In the genomic region with DNA sequence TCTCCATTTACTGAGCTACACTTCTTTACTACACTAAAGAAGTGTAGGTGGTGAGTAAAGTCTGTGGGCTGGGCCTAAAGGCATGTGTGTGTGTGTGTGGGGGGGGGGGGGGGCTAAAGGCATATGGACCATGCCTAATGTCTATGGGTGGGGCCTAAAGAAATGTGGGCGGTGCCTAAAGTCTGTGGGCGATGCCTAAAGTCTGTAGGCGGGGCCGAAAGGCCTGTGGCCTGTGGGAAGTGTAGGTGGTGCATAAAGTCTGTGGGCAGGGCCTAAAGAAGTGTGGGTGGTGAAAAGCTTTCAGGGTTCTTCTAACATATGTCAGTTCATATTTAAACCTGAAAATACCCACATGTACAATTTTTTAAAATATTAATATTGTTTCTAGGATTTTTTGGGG, we compare ENCODE assay signal across 25 mouse cellular contexts. TPM values are rescaled to one million over a fixed set of nuclear protein-coding genes. Genes with fewer than 3 reads are reported as not detected.
DNase-seq lines count a peak whose midpoint lies in the region; ATAC-seq and TF ChIP-seq lines count a peak whose summit lies in the region.
"Had no signal": no experiment of that assay in that cellular context is flagged by ENCODE, and none has a peak within 500 bp of the region (broad histone marks: within the 10 kb centered on the region; RNA-seq: fewer than 3 reads in every experiment).

No protein-coding gene starts in this region.

- H3K27me3 ChIP-seq in liver, embryonic 11.5 days (replicated peaks; ENCODE audit: control insufficient read depth, insufficient read depth, low read length) = peaks cover 20% of the 10 kb centered on the region
- no peaks in the 10 kb centered on the region for H3K27me3 ChIP-seq in MEL (ENCODE audit: control insufficient read depth in 1 of 2, insufficient read depth in 2 of 2, low read length in 2 of 2)
- no peaks in the 10 kb centered on the region for H3K27me3 ChIP-seq in kidney, adult 2 months (replicated peaks; ENCODE audit: control insufficient read depth, insufficient read depth, low read length)
- H3K27me3 ChIP-seq: forebrain, embryonic 15.5 days; Patski had no signal

- no peak for TF ChIP-seq POLR2A in MEL (IDR thresholded peaks at IDR 0.05; ENCODE audit: control insufficient read depth in 1 of 2, insufficient read depth in 1 of 2, low read depth in 1 of 2, low read length in 2 of 2, poor library complexity in 1 of 2)
- TF ChIP-seq POLR2A in kidney, adult 2 months (IDR thresholded peaks at IDR 0.05; ENCODE audit: low read depth, low read length) = no peak

- no peak overlapping the region for H3K9ac ChIP-seq in liver, embryonic 11.5 days (ENCODE audit: low read depth, low read length)
- H3K9ac ChIP-seq in MEL (ENCODE audit: control insufficient read depth, low read depth, low read length, poor library complexity, severe bottlenecking) = no peak overlapping the region
- H3K9ac ChIP-seq: embryonic facial prominence, embryonic 13.5 days; forebrain, embryonic 12.5 days; forebrain, embryonic 15.5 days; heart, embryonic 13.5 days; hindbrain, embryonic 14.5 days had no signal

- WGBS in liver, embryonic 11.5 days = 73% methylated on average over 4 of the region's 4 CpGs
- WGBS in kidney, adult 2 months = 87% methylated on average over 4 of the region's 4 CpGs

- no peak overlapping the region for H3K27ac ChIP-seq in liver, embryonic 11.5 days (ENCODE audit: low read depth, low read length)
- H3K27ac ChIP-seq in MEL (ENCODE audit: control insufficient read depth, low read depth, low read length) = no peak overlapping the region
- H3K27ac ChIP-seq in kidney, adult 2 months (ENCODE audit: insufficient read depth, low read depth, low read length) = no peak overlapping the region
- H3K27ac ChIP-seq: embryonic facial prominence, embryonic 10.5 days; embryonic facial prominence, embryonic 13.5 days; forebrain, embryonic 12.5 days; forebrain, embryonic 15.5 days; heart, embryonic 13.5 days; hindbrain, embryonic 10.5 days; hindbrain, embryonic 14.5 days had no signal

- H3K79me2 ChIP-seq in MEL (ENCODE audit: control insufficient read depth, insufficient read depth, low read length, poor library complexity) = no peaks in the 10 kb centered on the region

- H3K4me2 ChIP-seq in liver, embryonic 11.5 days = no peak overlapping the region
- H3K4me2 ChIP-seq: embryonic facial prominence, embryonic 13.5 days; forebrain, embryonic 12.5 days; forebrain, embryonic 15.5 days; heart, embryonic 13.5 days; hindbrain, embryonic 14.5 days had no signal

- DNase-seq in liver (peak; percentile 38), MEL (ENCODE audit: low read depth, low spot score) (peak; percentile 9), ZHBTc4 (ENCODE audit: low read depth, low spot score) (peak; percentile 49)
- no peak for DNase-seq in liver, embryonic 11.5 days (ENCODE audit: low spot score)
- no peak for DNase-seq in kidney, adult 18-20 months
- no peak for DNase-seq in kidney, adult 2 months
- DNase-seq: adrenal gland, adult 8-10 months; adrenal gland, postnatal 25 days; cerebellum, adult 11-12 months; cerebellum, adult 8-10 months; cerebellum, postnatal 10 days; cerebellum, postnatal 36 days; embryo, embryonic 11 days; gastrocnemius, postnatal 25 days; heart, adult 18-20 months had no signal

- peaks cover 8% of the 10 kb centered on the region for H3K4me1 ChIP-seq in liver, embryonic 11.5 days (replicated peaks; ENCODE audit: control insufficient read depth, insufficient read depth, low read length)
- peaks cover 0 to 4% of the 10 kb centered on the region in 2 experiments; a peak in 1 of 4 replicates for H3K4me1 ChIP-seq in MEL (ENCODE audit: control insufficient read depth in 1 of 2, insufficient read depth in 2 of 2, low read length in 2 of 2)
- H3K4me1 ChIP-seq in kidney, adult 2 months (ENCODE audit: control insufficient read depth, insufficient read depth, low read length) = no peaks in the 10 kb centered on the region; the same call in 1 of the 2 replicates

- H3K9me3 ChIP-seq in liver, embryonic 11.5 days (ENCODE audit: control insufficient read depth, low read length) = peaks cover 3% of the 10 kb centered on the region; the same call in 1 of the 2 replicates
- H3K9me3 ChIP-seq in MEL (replicated peaks; ENCODE audit: insufficient read depth, low read length) = no peaks in the 10 kb centered on the region

- H3K4me3 ChIP-seq in liver, embryonic 11.5 days (ENCODE audit: low read depth, low read length) = no peak overlapping the region
- H3K4me3 ChIP-seq in MEL (ENCODE audit: control insufficient read depth in 1 of 2, insufficient read depth in 1 of 2, low read depth in 2 of 2, low read length in 2 of 2) = no peak overlapping the region
- H3K4me3 ChIP-seq in kidney, adult 2 months (ENCODE audit: insufficient read depth, low read depth, low read length) = no peak overlapping the region
- H3K4me3 ChIP-seq: embryonic facial prominence, embryonic 10.5 days; embryonic facial prominence, embryonic 13.5 days; erythroblast, embryonic 14.5 days; forebrain, embryonic 12.5 days; forebrain, embryonic 15.5 days; heart, embryonic 13.5 days; hindbrain, embryonic 10.5 days had no signal

- no peak for TF ChIP-seq EP300 in MEL (IDR thresholded peaks at IDR 0.05; ENCODE audit: low read depth in 1 of 2, low read length in 2 of 2)

- H3K36me3 ChIP-seq in liver, embryonic 11.5 days (ENCODE audit: control insufficient read depth, insufficient read depth, low read length) = no peaks in the 10 kb centered on the region
- peaks cover 0 to 2% of the 10 kb centered on the region in 2 experiments; a peak in 1 of 4 replicates for H3K36me3 ChIP-seq in MEL (ENCODE audit: control insufficient read depth in 1 of 2, insufficient read depth in 2 of 2, low read length in 2 of 2)
- no peaks in the 10 kb centered on the region for H3K36me3 ChIP-seq in kidney, adult 2 months (ENCODE audit: control insufficient read depth, insufficient read depth, low read length)
- H3K36me3 ChIP-seq: embryonic facial prominence, embryonic 10.5 days; embryonic facial prominence, embryonic 13.5 days; forebrain, embryonic 12.5 days; forebrain, embryonic 15.5 days; heart, embryonic 13.5 days; hindbrain, embryonic 10.5 days had no signal

- TF ChIP-seq CTCF in MEL (IDR thresholded peaks at IDR 0.05 in 2 of 3, conservative IDR thresholded peaks at IDR 0.05 in 1 of 3; ENCODE audit: control insufficient read depth in 1 of 3, insufficient read depth in 1 of 3, low read depth in 2 of 3, low read length in 3 of 3, poor library complexity in 1 of 3, severe bottlenecking in 1 of 3) = no peak
- TF ChIP-seq CTCF in kidney, adult 2 months (conservative IDR thresholded peaks at IDR 0.05; ENCODE audit: insufficient read depth, insufficient read length, low read depth, low read length) = no peak

- no peak for ATAC-seq in liver, embryonic 11.5 days (replicated peaks; ENCODE audit: low FRiP score)
- ATAC-seq: activated CD4-positive, CD25-positive, alpha-beta regulatory T cell, adult 4 months; forebrain, embryonic 15.5 days; Patski had no signal

- TF ChIP-seq RAD21 in MEL (IDR thresholded peaks at IDR 0.05; ENCODE audit: low read depth, low read length) = no peak

TF ChIP-seq in MEL, 35 proteins besides CTCF, POLR2A, EP300 and RAD21:
- TF ChIP-seq JUND (IDR thresholded peaks at IDR 0.05; ENCODE audit: low read depth, low read length) (no peak), TCF12 (IDR thresholded peaks at IDR 0.05; ENCODE audit: low read depth, low read length) (no peak), ZKSCAN1 (IDR thresholded peaks at IDR 0.05; ENCODE audit: low read depth, low read length) (no peak), TAL1 (IDR thresholded peaks at IDR 0.05; ENCODE audit: low read length) (no peak), NRF1 (IDR thresholded peaks at IDR 0.05; ENCODE audit: insufficient read depth, low read depth, low read length, poor library complexity, severe bottlenecking) (no peak), RCOR1 (IDR thresholded peaks at IDR 0.05; ENCODE audit: low read depth, low read length) (no peak), USF2 (IDR thresholded peaks at IDR 0.05; ENCODE audit: borderline replicate concordance in 1 of 2, insufficient read depth in 1 of 2, low read depth in 1 of 2, low read length in 2 of 2) (no peak), SMC3 (IDR thresholded peaks at IDR 0.05; ENCODE audit: low read depth, low read length) (no peak)

RNA-seq across cellular contexts. Expression of a gene that starts 5.5 kb away (rescaled TPM):
- polyA plus RNA-seq in liver, embryonic 11.5 days (2014; fragmentation: Nextera tagmentation; extraction: Ambion mirVana) = 4.6 and 4.9 TPM in 2 replicates
- not detected in 2 replicates for total RNA-seq in MEL (2012; rRNA removed)
- not detected for polyA plus RNA-seq in MEL (2012; ENCODE audit: insufficient read depth in 1 of 2, insufficient read length in 2 of 2, low read depth in 1 of 2, low replicate concordance in 2 of 2, missing spikeins in 1 of 2)
- polyA plus RNA-seq in kidney, adult 2 months (2012; rRNA removed) = 14.3 and 18.9 TPM in 2 replicates

RNA-seq across cellular contexts. Expression of a gene that starts 26.7 kb away (rescaled TPM):
- 3.0 and 3.4 TPM in 2 replicates for polyA plus RNA-seq in liver, embryonic 11.5 days (2014; fragmentation: Nextera tagmentation; extraction: Ambion mirVana)
- 1.1 and 1.4 TPM in 2 replicates for total RNA-seq in MEL (2012; rRNA removed)
- 1 to 10 TPM in 1 of 2 experiments, not detected in 1; 1.8 TPM for polyA plus RNA-seq in MEL (2012; ENCODE audit: insufficient read depth in 1 of 2, insufficient read length in 2 of 2, low read depth in 1 of 2, low replicate concordance in 2 of 2, missing spikeins in 1 of 2)
- 0.71 and 1.1 TPM in 2 replicates for polyA plus RNA-seq in kidney, adult 2 months (2012; rRNA removed)

RNA-seq across cellular contexts. Expression of a gene that starts 53.9 kb away (rescaled TPM):
- polyA plus RNA-seq in liver, embryonic 11.5 days (2014; fragmentation: Nextera tagmentation; extraction: Ambion mirVana) = 43.6 and 44.3 TPM in 2 replicates
- 32.6 and 35.4 TPM in 2 replicates for total RNA-seq in MEL (2012; rRNA removed)
- 10 to 100 TPM in 1 of 2 experiments, not detected in 1; 42.9 TPM for polyA plus RNA-seq in MEL (2012; ENCODE audit: insufficient read depth in 1 of 2, insufficient read length in 2 of 2, low read depth in 1 of 2, low replicate concordance in 2 of 2, missing spikeins in 1 of 2)
- 15.8 and 19.1 TPM in 2 replicates for polyA plus RNA-seq in kidney, adult 2 months (2012; rRNA removed)

Comparison
In these comparisons a context has a peak if more than half of its experiments do, and no peak if none do; other contexts are left out.
1. DNase-seq: peak in liver (single experiment), MEL (single experiment) and ZHBTc4 (single experiment); none in liver, embryonic 11.5 days (single experiment), kidney, adult 18-20 months (single experiment) and kidney, adult 2 months (single experiment).